Comparison of ENCODE assay signal across 8 mouse cellular contexts in the genomic region with DNA sequence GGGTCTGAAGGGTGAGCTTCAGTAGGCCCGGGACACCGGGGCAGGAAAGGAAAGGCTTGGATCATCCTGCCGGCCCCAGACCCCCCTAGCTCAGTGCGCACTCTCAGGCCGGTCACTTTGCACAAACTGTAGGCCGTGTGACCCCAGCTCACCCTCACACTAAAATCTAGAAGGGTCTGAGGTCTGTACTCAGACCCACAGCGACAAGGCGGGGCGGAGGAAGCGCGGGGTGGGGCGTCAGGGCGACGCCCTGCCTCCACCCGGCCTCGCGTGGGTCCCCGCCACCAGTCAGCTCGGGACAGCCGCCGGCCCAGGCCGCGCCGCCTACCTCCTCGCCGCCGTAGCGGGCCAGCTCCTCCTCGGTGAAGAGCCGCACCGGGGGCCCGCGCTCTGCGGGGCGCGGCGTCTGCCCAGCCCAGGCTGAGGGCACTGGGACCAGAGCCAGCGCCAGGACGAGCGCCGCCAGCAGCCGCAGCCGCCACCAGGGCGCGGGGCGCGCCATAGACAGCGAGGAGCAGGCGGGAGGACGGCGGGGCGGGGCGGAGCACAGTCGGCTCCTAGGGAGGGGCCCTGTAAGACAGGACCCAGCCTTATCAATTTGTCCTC. TPM values are rescaled to one million over a fixed set of nuclear protein-coding genes. Genes with fewer than 3 reads are reported as not detected.
DNase-seq lines count a peak whose midpoint lies in the region; ATAC-seq lines count a peak whose summit lies in the region.

A gene (minus strand): TSS at position 604 of the 606 bp plus-strand sequence.

- peaks cover 9% of the 10 kb centered on the region; the same call in 1 of the 2 replicates for H3K4me1 ChIP-seq in brown adipose tissue, adult 24 weeks (ENCODE audit: control insufficient read depth, insufficient read depth, insufficient read length, low read length)
- H3K4me1 ChIP-seq in erythroblast, embryonic 14.5 days (ENCODE audit: control insufficient read depth): peaks cover 62% of the 10 kb centered on the region
- H3K4me1 ChIP-seq in heart, embryonic 11.5 days (ENCODE audit: control insufficient read depth, insufficient read depth, low read length): peaks cover 15% of the 10 kb centered on the region
- peaks cover 15% of the 10 kb centered on the region for H3K4me1 ChIP-seq in kidney, embryonic 15.5 days
- H3K4me1 ChIP-seq in liver, embryonic 12.5 days: peaks cover 39% of the 10 kb centered on the region
- H3K4me1 ChIP-seq in stomach, embryonic 15.5 days: no peaks in the 10 kb centered on the region

- H3K9ac ChIP-seq in heart, embryonic 11.5 days (ENCODE audit: low read depth, low read length): peak within 1 kb of the TSS; percentile 95
- H3K9ac ChIP-seq in kidney, embryonic 15.5 days: peak within 1 kb of the TSS; percentile 85
- H3K9ac ChIP-seq in liver, embryonic 12.5 days: peak within 1 kb of the TSS; percentile 90
- peak within 1 kb of the TSS; percentile 90 for H3K9ac ChIP-seq in stomach, embryonic 15.5 days

- no peaks in the 10 kb centered on the region for H3K27me3 ChIP-seq in erythroblast, embryonic 14.5 days (ENCODE audit: control insufficient read depth)
- H3K27me3 ChIP-seq in heart, embryonic 11.5 days (ENCODE audit: control insufficient read depth, insufficient read depth, low read length): no peaks in the 10 kb centered on the region
- no peaks in the 10 kb centered on the region for H3K27me3 ChIP-seq in kidney, embryonic 15.5 days
- H3K27me3 ChIP-seq in liver, embryonic 12.5 days (replicated peaks): peaks cover 1% of the 10 kb centered on the region; the same call in 1 of the 2 replicates
- H3K27me3 ChIP-seq in stomach, embryonic 15.5 days (replicated peaks): no peaks in the 10 kb centered on the region

- peak; percentile 58 to 74 for DNase-seq in natural killer cell, adult 2 months (ENCODE audit: low spot score in 2 of 2)

- no peaks in the 10 kb centered on the region for H3K36me3 ChIP-seq in erythroblast, embryonic 14.5 days (ENCODE audit: control insufficient read depth)
- H3K36me3 ChIP-seq in heart, embryonic 11.5 days (ENCODE audit: control insufficient read depth, insufficient read depth, low read length): no peaks in the 10 kb centered on the region
- no peaks in the 10 kb centered on the region for H3K36me3 ChIP-seq in kidney, embryonic 15.5 days
- H3K36me3 ChIP-seq in liver, embryonic 12.5 days: no peaks in the 10 kb centered on the region
- H3K36me3 ChIP-seq in stomach, embryonic 15.5 days: no peaks in the 10 kb centered on the region

- WGBS in heart, embryonic 11.5 days (ENCODE audit: insufficient replicate concordance): under 1% methylated on average over 53 of the region's 54 CpGs
- under 1% methylated on average over 54 of the region's 54 CpGs for WGBS in kidney, embryonic 15.5 days
- WGBS in liver, embryonic 12.5 days (ENCODE audit: insufficient replicate concordance): 1% methylated on average over 54 of the region's 54 CpGs
- under 1% methylated on average over 54 of the region's 54 CpGs for WGBS in stomach, embryonic 15.5 days

- peak within 1 kb of the TSS; percentile 92 for H3K4me3 ChIP-seq in brown adipose tissue, adult 24 weeks (ENCODE audit: insufficient read depth, low read depth, low read length)
- H3K4me3 ChIP-seq in erythroblast, embryonic 14.5 days (replicated peaks): peak within 1 kb of the TSS; percentile 83
- peak within 1 kb of the TSS; percentile 76 for H3K4me3 ChIP-seq in heart, embryonic 11.5 days (ENCODE audit: low read depth, low read length)
- peak within 1 kb of the TSS; percentile 70 for H3K4me3 ChIP-seq in kidney, embryonic 15.5 days (replicated peaks)
- peak within 1 kb of the TSS; percentile 82 for H3K4me3 ChIP-seq in liver, embryonic 12.5 days
- H3K4me3 ChIP-seq in stomach, embryonic 15.5 days (replicated peaks): peak within 1 kb of the TSS; percentile 72

- H3K27ac ChIP-seq in brown adipose tissue, adult 24 weeks (replicated peaks; ENCODE audit: low read depth, low read length): peak within 1 kb of the TSS; percentile 54
- peak within 1 kb of the TSS; percentile 80 for H3K27ac ChIP-seq in heart, embryonic 11.5 days (ENCODE audit: low read depth, low read length)
- H3K27ac ChIP-seq in kidney, embryonic 15.5 days: peak within 1 kb of the TSS; percentile 85
- H3K27ac ChIP-seq in liver, embryonic 12.5 days: peak within 1 kb of the TSS; percentile 90
- H3K27ac ChIP-seq in stomach, embryonic 15.5 days: peak within 1 kb of the TSS; percentile 79

- H3K4me2 ChIP-seq in heart, embryonic 11.5 days: peak within 1 kb of the TSS; percentile 71
- peak within 1 kb of the TSS; percentile 81 for H3K4me2 ChIP-seq in kidney, embryonic 15.5 days
- H3K4me2 ChIP-seq in liver, embryonic 12.5 days: peak within 1 kb of the TSS; percentile 90
- H3K4me2 ChIP-seq in stomach, embryonic 15.5 days: peak within 1 kb of the TSS; percentile 70

- ATAC-seq in CD4-positive, CD25-positive, alpha-beta regulatory T cell, adult 4 months: peak; percentile 83
- peak; percentile 94 for ATAC-seq in heart, embryonic 11.5 days (replicated peaks; ENCODE audit: insufficient number of reproducible peaks, low FRiP score, low TSS enrichment)
- ATAC-seq in kidney, embryonic 15.5 days (replicated peaks; ENCODE audit: low FRiP score): peak; percentile 95
- peak; percentile 99 for ATAC-seq in liver, embryonic 12.5 days
- ATAC-seq in stomach, embryonic 15.5 days (ENCODE audit: insufficient read depth, low FRiP score, low read depth): peak; percentile 94

- no peaks in the 10 kb centered on the region for H3K9me3 ChIP-seq in erythroblast, embryonic 14.5 days (ENCODE audit: control insufficient read depth, low read length)
- H3K9me3 ChIP-seq in heart, embryonic 11.5 days (replicated peaks; ENCODE audit: control insufficient read depth, low read length): no peaks in the 10 kb centered on the region
- H3K9me3 ChIP-seq in kidney, embryonic 15.5 days (replicated peaks): no peaks in the 10 kb centered on the region
- no peaks in the 10 kb centered on the region for H3K9me3 ChIP-seq in liver, embryonic 12.5 days (replicated peaks)
- H3K9me3 ChIP-seq in stomach, embryonic 15.5 days: no peaks in the 10 kb centered on the region

RNA-seq across cellular contexts. Expression of the gene that starts here (rescaled TPM):
- 1 to 10 TPM in 1 of 2 experiments, not detected in 1; 1.5 TPM for polyA plus RNA-seq in CD4-positive, CD25-positive, alpha-beta regulatory T cell, adult 4 months (2017; shearing (Covaris generic))
- 88.0 and 96.2 TPM in 2 replicates for polyA plus RNA-seq in brown adipose tissue, adult 24 weeks (2012; ENCODE audit: insufficient read depth, insufficient read length, missing spikeins)
- polyA plus RNA-seq in erythroblast, embryonic 14.5 days (2012): 6.9 and 9.3 TPM in 2 replicates
- polyA plus RNA-seq in heart, embryonic 11.5 days (2014; fragmentation: Nextera tagmentation; extraction: Ambion mirVana): 106 and 111 TPM in 2 replicates
- polyA plus RNA-seq in kidney, embryonic 15.5 days (2015; fragmentation: Nextera tagmentation; extraction: Ambion mirVana): 93.6 and 98.5 TPM in 2 replicates
- polyA plus RNA-seq in liver, embryonic 12.5 days (2016; fragmentation: Nextera tagmentation; extraction: Ambion mirVana): 37.1 and 39.7 TPM in 2 replicates
- 105 and 110 TPM in 2 replicates for polyA plus RNA-seq in stomach, embryonic 15.5 days (2015; fragmentation: Nextera tagmentation; extraction: Ambion mirVana)

Comparison
In these comparisons a context has a peak if more than half of its experiments do, and no peak if none do; other contexts are left out.
1. Peak in every context shown above with its lines: DNase-seq, ATAC-seq, H3K4me3 ChIP-seq and H3K27ac ChIP-seq.